Mouse (Mus musculus): Measurements from ENCODE around the gene Slc25a5.
A peak's percentile ranks its signal among the peaks of the same experiment; 100 is the strongest.

The Slc25a5 gene

DNA sequence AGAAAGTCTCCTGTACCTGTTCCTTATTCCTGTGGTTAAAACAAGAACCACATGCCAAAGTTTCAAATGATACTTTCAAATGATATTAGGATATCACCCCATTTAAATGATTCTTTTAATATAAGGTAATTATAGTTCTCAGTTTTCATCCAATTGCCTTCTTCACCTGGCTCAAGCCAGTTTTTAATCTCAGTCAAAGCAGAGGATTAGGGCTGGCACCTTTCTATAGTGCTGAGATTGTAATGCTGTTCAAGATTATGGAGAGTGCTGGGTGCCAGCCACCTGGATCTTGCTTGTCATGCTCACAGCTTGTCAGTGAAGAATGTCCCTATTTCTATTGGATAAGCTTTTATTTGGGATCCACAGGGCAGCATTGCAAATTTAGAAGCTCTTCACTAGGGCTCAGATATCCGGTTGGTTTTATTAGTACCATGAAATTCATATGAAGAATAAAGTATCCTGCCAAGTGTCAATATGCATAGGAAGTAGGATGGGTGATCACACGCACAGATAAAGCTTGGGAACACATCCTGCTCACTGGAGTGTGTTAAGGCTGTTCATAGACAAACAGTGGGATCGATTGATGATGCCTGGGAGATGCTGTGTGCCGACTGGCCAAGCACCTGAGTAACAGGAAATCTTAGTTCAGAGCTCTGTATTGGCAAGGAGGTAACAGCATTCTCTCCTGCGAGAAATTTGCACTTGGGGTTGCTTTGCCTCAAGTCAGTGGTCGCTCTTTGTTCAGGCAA is 3.9 kb downstream of the Slc25a5 start:
- no peak for DNase-seq (ENCODE audit: low spot score in 2 of 2)

- DNase-seq (ENCODE audit: low spot score in 2 of 2): no peak
Measured at GRCm38 (mm10) chrX:36803189-36803588, 7.7 kb downstream of the Slc25a5 start.

- no peak for DNase-seq (ENCODE audit: low spot score in 2 of 2)
Measured at GRCm38 (mm10) chrX:36804196-36804595, 8.7 kb downstream of the Slc25a5 start.

DNA sequence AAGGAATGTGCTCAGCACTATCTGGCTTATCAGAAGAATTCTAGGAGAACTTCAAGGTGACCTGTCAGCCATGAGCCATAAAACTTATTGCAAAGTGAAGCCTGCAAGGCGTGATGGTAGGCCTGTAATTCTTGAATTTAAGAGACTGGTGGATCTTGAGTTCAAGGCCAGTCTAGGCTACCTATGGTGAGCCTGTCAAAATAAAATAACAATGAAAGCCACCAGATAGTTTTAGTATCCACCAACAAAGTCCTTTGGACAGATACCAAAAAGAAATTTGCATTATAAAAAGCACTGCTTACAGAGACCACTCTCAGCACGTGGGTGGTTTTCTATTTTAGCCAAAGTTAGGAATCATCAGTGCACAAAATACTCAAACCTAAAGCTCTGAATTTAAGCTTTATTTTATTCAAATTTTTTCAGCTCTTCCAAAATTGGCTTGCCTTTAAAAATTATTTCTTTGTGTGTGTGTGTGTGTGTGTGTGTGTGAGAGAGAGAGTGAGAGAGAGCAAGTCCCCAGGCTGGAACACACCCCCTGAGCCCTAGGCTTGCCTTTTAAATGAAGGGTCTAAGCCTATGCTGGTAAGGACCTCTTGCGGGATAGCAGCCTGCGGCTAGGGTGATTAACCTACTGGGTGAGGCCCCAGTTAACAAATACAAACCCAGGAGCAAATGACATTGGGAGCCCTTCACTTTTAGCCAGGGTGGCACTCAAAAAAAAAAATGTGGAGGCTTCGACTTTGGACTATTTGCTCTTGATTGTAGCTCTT is 10.2 kb downstream of the Slc25a5 start:
- no peak for DNase-seq (ENCODE audit: low spot score in 2 of 2)

- DNase-seq (ENCODE audit: low spot score in 2 of 2): peak; percentile 70 to 93
Measured at GRCm38 (mm10) chrX:36807360-36808317, 12.2 kb downstream of the Slc25a5 start.

DNA sequence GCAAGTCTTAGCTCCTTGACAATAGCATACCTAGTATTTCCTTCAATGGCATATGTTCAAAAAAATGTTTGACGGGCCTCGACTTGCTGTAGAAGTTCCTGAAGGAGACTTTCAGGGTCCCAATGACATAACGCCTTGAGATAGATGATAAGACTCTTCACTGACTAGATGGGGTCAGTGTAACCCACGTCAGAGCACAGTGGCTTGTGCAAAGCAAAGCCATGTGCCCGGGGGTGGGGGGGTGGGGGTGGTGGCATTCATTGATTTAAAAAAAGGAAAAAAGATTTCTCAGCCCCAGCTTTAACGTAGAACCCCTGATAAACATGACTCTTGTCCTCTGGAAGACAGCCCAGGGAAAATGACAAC is 12.8 kb downstream of the Slc25a5 start:
- no peak for DNase-seq (ENCODE audit: low spot score in 2 of 2)

DNA sequence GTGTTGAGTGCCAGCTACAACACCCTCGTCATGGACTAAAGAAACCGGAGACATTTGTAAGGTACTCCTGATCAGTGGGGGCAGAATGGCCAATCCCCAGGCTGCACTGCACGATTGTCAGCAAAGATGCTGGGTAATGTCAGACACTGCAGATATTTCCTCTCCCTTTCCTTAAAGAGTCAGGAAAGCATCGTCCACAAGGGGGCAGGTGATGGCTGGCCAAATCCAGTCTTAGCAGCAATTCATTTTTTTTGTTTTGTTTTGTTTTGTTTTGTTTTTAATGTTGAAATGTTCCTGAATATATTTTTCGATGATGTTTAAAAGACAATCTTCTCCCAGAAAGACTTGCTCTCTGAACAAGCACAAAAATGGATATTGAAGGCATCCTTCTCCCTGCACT is 15.9 kb downstream of the Slc25a5 start:
- DNase-seq (ENCODE audit: low spot score in 2 of 2): peak in 1 of 2 experiments; percentile 24

DNA sequence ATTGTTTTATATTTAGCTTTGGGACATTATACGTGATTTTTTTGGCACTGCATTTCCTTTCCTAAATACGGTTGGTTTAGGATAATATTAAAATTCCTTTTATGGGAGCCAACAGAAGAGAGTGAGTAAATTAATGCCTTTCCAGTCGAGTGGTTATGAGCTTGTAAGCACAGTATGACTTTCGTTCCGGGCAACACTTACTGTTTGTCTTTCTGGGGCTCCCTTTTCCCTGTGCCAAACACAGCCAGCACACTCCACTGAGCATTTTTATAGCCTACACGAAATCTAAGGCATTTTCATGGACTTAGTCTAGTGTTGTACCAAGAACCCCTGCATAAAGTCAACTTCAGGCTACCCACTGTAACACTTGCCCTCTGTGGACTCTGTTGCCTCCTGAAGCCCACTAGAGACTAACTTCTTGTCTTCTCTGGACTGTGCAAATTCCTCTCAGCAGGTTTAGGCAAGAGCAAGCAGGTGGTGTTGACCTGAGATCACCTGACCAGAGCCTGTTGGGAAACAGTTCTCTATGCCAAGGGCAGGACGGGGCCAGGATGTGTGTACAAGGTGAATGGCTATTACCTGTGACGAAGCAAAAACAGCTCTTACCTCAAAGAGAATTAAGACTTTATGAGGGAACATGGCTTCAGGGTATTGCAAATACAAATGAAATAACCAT is 18.8 kb downstream of the Slc25a5 start:
- no peak for DNase-seq (ENCODE audit: low spot score in 2 of 2)

DNA sequence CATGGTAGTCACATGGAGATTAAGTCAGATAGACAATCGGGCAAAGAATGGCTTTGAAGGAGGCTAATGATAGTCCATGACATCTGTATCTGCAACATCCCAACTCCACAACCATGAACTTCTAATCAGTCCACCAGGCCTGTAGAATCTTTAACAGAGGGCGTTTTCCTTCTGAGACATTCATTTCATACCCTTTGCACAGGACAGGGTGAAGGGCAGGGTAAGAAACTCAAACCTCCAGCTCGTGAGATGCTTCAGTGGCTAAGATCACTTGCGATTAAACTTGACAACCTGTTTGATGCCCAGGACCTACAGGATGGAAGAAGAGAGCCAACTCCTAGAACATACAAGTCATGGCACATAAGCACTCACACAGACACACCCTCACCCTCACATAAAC is 19.6 kb downstream of the Slc25a5 start:
- DNase-seq (ENCODE audit: low spot score in 2 of 2): no peak

GRCm38 (mm10) chrX:36815439-36815838 is 20.0 kb downstream of the Slc25a5 start:
- no peak for DNase-seq (ENCODE audit: low spot score in 2 of 2)

DNA sequence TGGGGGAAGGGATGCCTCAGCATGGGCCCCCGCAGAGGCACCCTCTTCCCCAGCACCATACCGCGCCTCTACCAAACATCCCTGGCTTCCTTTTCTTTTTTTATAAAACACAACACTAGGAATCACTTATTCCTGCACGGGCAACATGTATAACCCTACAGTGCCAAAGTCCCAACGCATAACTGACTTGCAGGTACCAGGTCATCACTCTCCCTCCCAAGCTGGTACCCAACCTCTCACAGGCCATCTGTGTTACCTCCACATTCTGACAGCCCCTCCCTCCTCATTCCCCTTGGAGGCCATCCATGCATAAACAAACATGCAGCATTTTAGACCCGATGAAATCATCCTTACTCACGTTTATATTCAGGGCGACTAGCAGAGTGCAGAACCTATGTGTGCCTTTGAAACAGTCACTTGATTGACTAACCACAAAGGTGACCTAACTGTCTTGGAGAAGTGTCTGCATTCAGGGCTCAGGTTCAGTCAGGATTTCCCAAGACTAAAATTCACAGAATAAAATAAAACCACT is 21.0 kb downstream of the Slc25a5 start:
- no peak for DNase-seq (ENCODE audit: low spot score in 2 of 2)

- no peak for DNase-seq (ENCODE audit: low spot score in 2 of 2)
Measured at GRCm38 (mm10) chrX:36816953-36817441, 21.5 kb downstream of the Slc25a5 start.

DNA sequence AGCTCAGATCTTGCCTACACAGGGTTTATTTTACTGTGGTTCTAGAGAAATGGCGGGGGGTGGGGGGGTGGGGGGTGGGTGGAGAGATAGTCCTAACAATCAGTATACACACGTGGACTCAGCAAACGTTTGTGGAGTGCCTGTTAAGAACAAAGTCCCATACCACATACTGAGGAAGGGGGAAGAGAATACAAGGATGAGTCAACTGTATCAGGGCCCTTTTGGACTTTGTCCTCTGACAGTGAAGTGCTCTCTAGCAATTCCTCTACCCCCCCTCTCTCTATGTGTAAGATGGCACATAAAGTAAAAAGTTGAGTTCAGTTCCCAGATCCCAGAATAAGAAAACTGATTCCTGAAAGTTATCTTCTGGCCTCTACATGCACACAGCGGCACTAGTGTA is 24.1 kb downstream of the Slc25a5 start:
- no peak for DNase-seq (ENCODE audit: low spot score in 2 of 2)

- peak in 1 of 2 experiments; percentile 30 for DNase-seq (ENCODE audit: low spot score in 2 of 2)
Measured at GRCm38 (mm10) chrX:36820201-36820600, 24.8 kb downstream of the Slc25a5 start.

- no peak for DNase-seq (ENCODE audit: low spot score in 2 of 2)
Measured at GRCm38 (mm10) chrX:36823932-36824711, 28.7 kb downstream of the Slc25a5 start.

GRCm38 (mm10) chrX:36825032-36825431 is 29.6 kb downstream of the Slc25a5 start:
- no peak for DNase-seq (ENCODE audit: low spot score in 2 of 2)

DNA sequence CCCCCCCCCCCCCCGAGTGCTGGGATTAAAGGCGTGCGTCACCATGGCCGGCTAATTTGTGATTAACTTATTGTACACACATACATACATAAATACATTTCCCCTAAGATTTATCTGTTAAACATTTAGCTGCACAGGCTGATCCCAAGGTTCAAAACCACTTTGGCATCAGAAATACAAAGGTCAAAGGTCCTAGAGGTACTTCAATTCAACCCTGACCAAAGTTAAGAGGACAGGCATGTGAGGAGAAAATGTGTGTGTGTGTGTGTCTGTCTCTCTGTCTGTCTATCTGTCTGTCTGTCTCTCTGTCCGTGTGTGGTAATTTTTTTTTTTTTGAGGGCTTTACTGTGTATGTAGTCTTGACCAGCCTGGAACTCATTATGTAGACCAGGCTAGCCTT is 31.4 kb downstream of the Slc25a5 start:
- DNase-seq (ENCODE audit: low spot score in 2 of 2): no peak

- no peak for DNase-seq (ENCODE audit: low spot score in 2 of 2)
Measured at GRCm38 (mm10) chrX:36830271-36830670, 34.8 kb downstream of the Slc25a5 start.

DNA sequence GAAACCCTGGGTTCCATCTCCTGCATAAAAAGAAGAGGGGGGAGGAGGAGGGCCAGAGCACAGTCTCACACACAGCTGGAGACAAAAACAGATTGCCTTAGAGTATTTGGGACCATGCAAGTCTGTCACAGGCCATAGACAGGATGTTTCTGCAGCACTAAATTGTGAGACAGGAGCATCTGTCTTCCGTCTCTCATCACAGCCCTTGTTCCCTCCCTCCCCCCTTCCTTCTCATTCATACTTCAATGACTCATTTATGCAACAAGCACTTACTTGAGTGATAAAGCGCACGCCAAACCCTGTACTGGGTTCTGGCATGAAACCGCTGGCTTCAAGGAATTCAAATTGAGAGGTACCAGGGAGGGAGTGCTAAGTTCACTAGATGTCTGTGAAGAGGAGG is 36.2 kb downstream of the Slc25a5 start:
- DNase-seq (ENCODE audit: low spot score in 2 of 2): no peak

DNA sequence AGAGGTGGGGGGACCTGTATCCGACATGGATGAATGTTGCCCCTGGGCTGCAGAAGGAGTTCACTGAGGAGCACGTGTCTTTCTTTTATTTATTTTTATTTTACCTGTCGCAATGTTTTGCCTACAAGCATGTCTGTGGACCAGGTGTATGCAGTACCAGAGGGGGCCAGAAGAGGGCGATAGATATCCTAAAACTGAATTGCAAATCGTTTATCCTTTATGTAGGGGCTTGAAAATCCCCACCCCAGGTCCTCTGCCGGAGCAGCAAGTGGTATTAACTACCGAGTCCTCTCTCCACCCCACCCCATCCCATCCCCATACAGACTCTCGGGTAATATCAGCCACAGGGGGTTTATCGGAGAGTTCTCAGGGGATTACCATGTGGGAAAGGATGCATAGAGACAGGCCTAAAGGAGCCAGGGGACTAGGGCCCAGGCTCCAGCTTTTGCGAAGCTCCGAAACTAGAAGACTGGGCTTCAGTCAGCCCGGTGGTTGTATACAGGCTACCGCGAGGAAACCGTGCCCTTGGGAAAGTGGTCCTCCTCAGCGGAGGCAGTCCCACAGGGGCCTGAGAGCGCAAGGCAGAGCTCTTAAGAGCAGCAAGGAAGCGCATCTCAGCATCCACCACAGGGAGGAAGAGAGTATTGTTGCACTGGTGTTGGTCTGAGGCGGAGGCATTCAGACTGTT is 38.1 kb downstream of the Slc25a5 start:
- DNase-seq (ENCODE audit: low spot score in 2 of 2): peak in 1 of 2 experiments; percentile 62

Data from left cerebral cortex, adult 9 months (tissue).